Comparison of ENCODE assay signal across 22 mouse cellular contexts in genomic region chr17:10232406-10232805, GRCm38 (mm10).
A peak's percentile ranks its signal among the peaks of the same experiment; 100 is the strongest.
DNase-seq lines count a peak whose midpoint lies in the region; ATAC-seq lines count a peak whose summit lies in the region.
"Had no signal": no experiment of that assay in that cellular context is flagged by ENCODE, and none has a peak within 500 bp of the region (broad histone marks: within the 10 kb centered on the region; RNA-seq: fewer than 3 reads in every experiment).

No protein-coding gene starts in this region.

- no peak overlapping the region for H3K9ac ChIP-seq in heart, embryonic 15.5 days
- H3K9ac ChIP-seq: forebrain, postnatal 0 days; limb, embryonic 12.5 days; midbrain, embryonic 15.5 days had no signal

- 89% methylated on average over 3 of the region's 3 CpGs for WGBS in heart, embryonic 15.5 days
- WGBS in macrophage (ENCODE audit: missing documents): 46% methylated on average over 3 of the region's 3 CpGs

- no peak overlapping the region for H3K4me2 ChIP-seq in heart, embryonic 15.5 days
- H3K4me2 ChIP-seq: limb, embryonic 12.5 days; liver, embryonic 11.5 days; midbrain, embryonic 15.5 days had no signal

- peaks cover 100% of the 10 kb centered on the region for H3K79me2 ChIP-seq in macrophage (ENCODE audit: inconsistent target)

- H3K27me3 ChIP-seq in heart, embryonic 15.5 days: no peaks in the 10 kb centered on the region
- H3K27me3 ChIP-seq: limb, embryonic 12.5 days; midbrain, embryonic 15.5 days had no signal

- H3K4me3 ChIP-seq in heart, embryonic 15.5 days: no peak overlapping the region
- H3K4me3 ChIP-seq in macrophage (ENCODE audit: inconsistent target): no peak overlapping the region; the same call in 1 of the 2 replicates
- H3K4me3 ChIP-seq: limb, embryonic 12.5 days; midbrain, embryonic 15.5 days; myocyte had no signal

- intact Hi-C loops in heart, postnatal 10 days (cut with DNase I): no loop called here

- H3K9me3 ChIP-seq in heart, embryonic 15.5 days (replicated peaks): no peaks in the 10 kb centered on the region
- H3K9me3 ChIP-seq: limb, embryonic 12.5 days; midbrain, embryonic 15.5 days had no signal

- no peak for ATAC-seq in heart, embryonic 15.5 days (replicated peaks; ENCODE audit: insufficient number of reproducible peaks, insufficient read depth, low FRiP score, low read depth)
- ATAC-seq in activated CD4-positive, CD25-positive, alpha-beta regulatory T cell, adult 4 months: peak; percentile 78
- peak; percentile 56; the same call in 1 of the 2 replicates for ATAC-seq in neutrophil, adult 5-6 weeks (ENCODE audit: extremely low read depth, insufficient number of reproducible peaks, low FRiP score, poor library complexity, severe bottlenecking)
- ATAC-seq in frontal cortex, adult (ENCODE audit: low TSS enrichment): no peak
- ATAC-seq: forebrain, postnatal 0 days; midbrain, embryonic 15.5 days had no signal

- peak overlapping the region; percentile 16; the same call in 1 of the 2 replicates for H3K27ac ChIP-seq in heart, embryonic 15.5 days
- 0 out of 2 replicates have a peak overlapping the region, but pooled peaks have one; percentile 8 for H3K27ac ChIP-seq in macrophage
- H3K27ac ChIP-seq: kidney, postnatal 0 days; limb, embryonic 12.5 days; midbrain, embryonic 15.5 days had no signal

- DNase-seq in heart, postnatal 10 days: no peak
- no peak for DNase-seq in embryo, embryonic 9.5 days (ENCODE audit: extremely low spot score)
- no peak for DNase-seq in cerebellum, postnatal 14 days
- DNase-seq: adrenal gland, postnatal 36 days; cerebellum, adult 9-10 months; forebrain, postnatal 0 days; kidney, adult 18-20 months; layer of hippocampus, postnatal 36 days; lung, adult 18-20 months; lung, postnatal 10 days; thymus, adult 18-20 months; thymus, postnatal 4 days had no signal

- peaks cover 11% of the 10 kb centered on the region; the same call in 1 of the 2 replicates for H3K36me3 ChIP-seq in heart, embryonic 15.5 days
- peaks cover 9% of the 10 kb centered on the region; the same call in 1 of the 2 replicates for H3K36me3 ChIP-seq in macrophage (ENCODE audit: inconsistent target)
- H3K36me3 ChIP-seq: midbrain, embryonic 15.5 days had no signal

- H3K4me1 ChIP-seq in heart, embryonic 15.5 days (replicated peaks): peaks cover 19% of the 10 kb centered on the region
- H3K4me1 ChIP-seq: limb, embryonic 12.5 days had no signal

Comparison
In these comparisons a context has a peak if more than half of its experiments do, and no peak if none do; other contexts are left out.
1. ATAC-seq: peak in activated CD4-positive, CD25-positive, alpha-beta regulatory T cell, adult 4 months (single experiment) and neutrophil, adult 5-6 weeks (single experiment); none in heart, embryonic 15.5 days (single experiment) and frontal cortex, adult (single experiment).